Mouse (Mus musculus): ENCODE data around the gene Rin2. TPM values are rescaled to one million over a fixed set of nuclear protein-coding genes. Genes with fewer than 3 reads are reported as not detected.

The Rin2 gene
- polyA plus RNA-seq, 1 experiment from 2014 or later: 18.4 TPM

DNA sequence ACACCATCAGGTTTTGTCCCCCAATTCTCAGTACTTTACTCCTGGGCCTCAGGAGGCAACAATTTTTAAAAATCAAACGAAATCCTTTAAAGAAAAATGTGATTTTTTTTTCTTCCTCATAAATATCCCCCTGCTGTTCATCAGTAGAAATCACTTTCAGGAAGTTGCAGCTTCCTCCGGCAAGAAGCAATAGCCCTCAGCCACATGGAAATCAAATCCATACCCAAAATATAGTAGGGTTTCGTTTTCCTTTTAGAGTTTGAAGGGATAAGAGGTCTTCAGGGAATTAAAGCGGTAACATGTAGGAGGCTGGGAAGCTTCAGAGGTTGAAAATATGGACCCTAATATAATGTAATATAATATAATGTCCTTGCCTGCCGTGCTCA is 157.8 kb downstream of the Rin2 start:
- Histone ChIP-seq H3K4me1 (replicated peaks) (peaks cover 16% of the 10 kb centered on the region), H3K4me3 (peak overlapping the region; percentile 15; the same call in 1 of the 2 replicates), H3K4me2 (peak overlapping the region; percentile 57), H3K36me3 (no peaks in the 10 kb centered on the region), H3K9me3 (replicated peaks) (no peaks in the 10 kb centered on the region), H3K27ac (peak overlapping the region; percentile 78), H3K9ac (no peak overlapping the region), H3K27me3 (no peaks in the 10 kb centered on the region)
- no peak for ATAC-seq (replicated peaks; ENCODE audit: insufficient number of reproducible peaks, insufficient read depth, low FRiP score, low read depth)
- 54% methylated on average over 5 of the region's 5 CpGs for WGBS

DNA sequence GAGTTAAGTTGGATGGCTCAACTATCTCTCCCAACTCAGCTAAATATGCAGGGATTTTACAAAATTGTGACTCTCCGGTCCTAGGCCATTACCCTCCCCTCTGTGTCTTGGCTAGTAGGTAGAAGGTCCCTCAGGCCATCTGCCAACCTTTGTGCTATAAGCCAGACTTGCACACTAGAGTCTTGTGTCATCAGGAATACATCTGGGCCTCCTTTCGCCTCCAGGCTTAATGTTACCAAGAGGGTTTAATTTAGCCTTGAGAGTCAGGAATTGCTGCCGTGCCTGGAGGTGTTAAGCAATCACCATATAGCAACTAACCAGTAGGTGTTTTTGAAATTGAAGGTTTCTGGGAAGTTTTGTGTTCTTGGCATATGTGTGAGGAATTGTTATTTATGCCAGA is 158.3 kb downstream of the Rin2 start:
- ATAC-seq (replicated peaks; ENCODE audit: insufficient number of reproducible peaks, insufficient read depth, low FRiP score, low read depth): no peak
- Histone ChIP-seq H3K9me3 (replicated peaks) (no peaks in the 10 kb centered on the region), H3K36me3 (no peaks in the 10 kb centered on the region), H3K4me1 (replicated peaks) (peaks cover 16% of the 10 kb centered on the region), H3K4me3 (no peak overlapping the region), H3K27ac (peak overlapping the region; percentile 78), H3K9ac (no peak overlapping the region), H3K4me2 (no peak overlapping the region), H3K27me3 (no peaks in the 10 kb centered on the region)
- 69% methylated on average over 3 of the region's 3 CpGs for WGBS

DNA sequence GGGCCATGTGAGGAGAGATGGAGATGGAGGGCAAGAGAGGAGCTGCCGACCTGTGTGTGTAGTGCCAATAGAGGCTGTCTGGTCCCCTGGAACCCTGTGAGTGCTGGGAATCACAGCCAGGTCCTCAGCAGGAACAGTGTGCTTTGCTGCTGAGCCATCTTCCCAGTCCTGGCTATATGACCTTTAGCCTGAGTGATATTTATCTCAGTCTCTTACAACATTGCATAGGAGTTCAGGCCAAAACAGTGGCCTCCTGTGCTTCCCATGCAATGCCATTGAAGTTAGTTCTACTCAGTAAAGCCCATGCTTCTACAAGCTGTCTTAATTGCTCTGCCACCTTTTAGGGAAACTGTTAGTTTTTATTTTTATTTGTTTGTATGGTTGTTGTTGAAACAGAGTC is 160.9 kb downstream of the Rin2 start:
- no peak for ATAC-seq (replicated peaks; ENCODE audit: insufficient number of reproducible peaks, insufficient read depth, low FRiP score, low read depth)
- Histone ChIP-seq H3K27ac (no peak overlapping the region), H3K4me1 (replicated peaks) (peaks cover 16% of the 10 kb centered on the region)

DNA sequence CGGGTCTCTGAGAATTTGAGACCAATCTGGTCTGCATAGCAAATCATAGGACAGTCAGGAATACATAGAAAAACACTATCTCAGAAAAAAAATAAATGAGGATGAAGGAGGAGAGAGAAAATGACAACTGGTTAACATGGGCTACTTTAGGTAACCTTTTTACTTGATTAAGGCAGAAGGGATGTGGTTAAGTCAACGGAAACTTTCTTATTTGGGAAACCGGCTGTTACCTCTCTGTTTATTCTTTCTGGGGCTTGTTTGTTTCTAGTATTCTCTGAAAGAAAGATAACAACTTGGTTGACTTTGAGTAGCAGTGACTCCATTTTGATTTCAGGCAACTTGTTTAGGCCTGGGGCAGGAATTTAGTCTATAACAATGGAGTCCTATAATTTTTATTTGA is 163.7 kb downstream of the Rin2 start:
- 82% methylated on average over 3 of the region's 3 CpGs for WGBS
- Histone ChIP-seq H3K9me3 (replicated peaks) (no peaks in the 10 kb centered on the region), H3K9ac (no peak overlapping the region)

More for the DNA sequence above, 160.9 kb downstream of the Rin2 start:
- Histone ChIP-seq H3K4me2 (no peak overlapping the region), H3K9me3 (replicated peaks) (no peaks in the 10 kb centered on the region), H3K27me3 (no peaks in the 10 kb centered on the region), H3K4me3 (no peak overlapping the region), H3K36me3 (no peaks in the 10 kb centered on the region), H3K9ac (no peak overlapping the region)
- 71% methylated on average over 1 of the region's 1 CpGs for WGBS

DNA sequence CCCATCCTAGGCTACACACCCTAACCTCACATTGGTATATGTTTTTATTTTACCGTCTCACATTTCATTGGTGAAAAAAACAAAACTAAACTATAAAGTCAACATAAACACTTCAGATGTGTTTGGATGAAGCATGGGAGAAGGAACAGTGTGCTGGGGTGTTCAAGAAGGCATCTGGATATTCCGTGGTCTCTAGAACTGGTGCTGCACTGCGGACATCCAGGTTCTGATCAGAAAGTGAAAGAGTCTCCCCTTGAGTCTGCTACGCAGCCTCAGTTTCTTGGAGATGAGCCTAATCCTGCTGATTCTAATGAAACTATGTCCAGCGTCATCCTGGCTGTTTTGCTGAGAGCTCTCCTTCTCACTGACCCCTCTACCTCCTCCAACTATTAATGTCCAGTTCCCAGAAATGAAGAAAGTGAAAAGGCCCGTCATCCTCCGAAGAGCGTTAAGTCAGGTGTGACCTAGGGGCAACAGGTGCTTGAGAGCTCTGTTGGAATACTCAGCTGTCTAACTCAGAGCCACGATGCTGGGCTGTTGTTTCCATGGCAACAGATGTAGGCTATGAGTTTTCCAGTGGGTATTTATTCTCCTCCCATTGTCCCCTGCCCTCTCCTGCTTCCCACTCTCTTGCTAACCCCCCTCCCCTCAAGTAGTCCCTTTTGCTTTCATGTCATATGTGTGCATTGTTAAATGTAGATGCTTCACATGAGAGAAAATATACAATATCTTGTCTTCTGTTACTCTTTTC is 164.7 kb downstream of the Rin2 start:
- Histone ChIP-seq H3K4me3 (no peak overlapping the region), H3K4me2 (no peak overlapping the region), H3K36me3 (no peaks in the 10 kb centered on the region), H3K27me3 (no peaks in the 10 kb centered on the region), H3K4me1 (replicated peaks) (no peaks in the 10 kb centered on the region), H3K9ac (no peak overlapping the region), H3K9me3 (replicated peaks) (no peaks in the 10 kb centered on the region), H3K27ac (no peak overlapping the region)
- no peak for ATAC-seq (replicated peaks; ENCODE audit: insufficient number of reproducible peaks, insufficient read depth, low FRiP score, low read depth)
- 87% methylated on average over 9 of the region's 9 CpGs for WGBS

More for the DNA sequence above, 163.7 kb downstream of the Rin2 start:
- H3K4me1 ChIP-seq (replicated peaks): no peaks in the 10 kb centered on the region
- H3K4me3 ChIP-seq: no peak overlapping the region
- H3K27me3 ChIP-seq: no peaks in the 10 kb centered on the region
- ATAC-seq (replicated peaks; ENCODE audit: insufficient number of reproducible peaks, insufficient read depth, low FRiP score, low read depth): no peak
- no peaks in the 10 kb centered on the region for H3K36me3 ChIP-seq
- H3K4me2 ChIP-seq: no peak overlapping the region
- no peak overlapping the region for H3K27ac ChIP-seq

DNA sequence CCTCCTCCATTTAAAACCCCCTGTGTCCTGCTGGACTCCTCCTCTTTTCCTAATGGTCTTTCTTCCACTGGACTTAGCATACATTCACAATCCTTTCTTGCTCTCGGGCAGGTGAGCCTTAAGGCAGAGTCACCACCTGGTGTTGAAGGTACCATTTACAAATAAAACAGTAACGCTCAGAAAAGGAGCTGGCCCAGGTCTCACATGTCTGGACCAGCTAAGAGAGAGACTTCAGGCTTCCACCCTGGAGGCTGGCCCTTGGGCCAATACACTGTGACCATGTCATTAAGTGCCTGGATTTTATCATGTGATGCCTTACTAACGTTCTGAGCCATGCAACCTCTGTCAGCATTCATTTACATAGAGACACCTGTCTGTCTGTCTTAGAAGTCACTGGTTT is 165.3 kb downstream of the Rin2 start:
- WGBS: 74% methylated on average over 3 of the region's 3 CpGs

DNA sequence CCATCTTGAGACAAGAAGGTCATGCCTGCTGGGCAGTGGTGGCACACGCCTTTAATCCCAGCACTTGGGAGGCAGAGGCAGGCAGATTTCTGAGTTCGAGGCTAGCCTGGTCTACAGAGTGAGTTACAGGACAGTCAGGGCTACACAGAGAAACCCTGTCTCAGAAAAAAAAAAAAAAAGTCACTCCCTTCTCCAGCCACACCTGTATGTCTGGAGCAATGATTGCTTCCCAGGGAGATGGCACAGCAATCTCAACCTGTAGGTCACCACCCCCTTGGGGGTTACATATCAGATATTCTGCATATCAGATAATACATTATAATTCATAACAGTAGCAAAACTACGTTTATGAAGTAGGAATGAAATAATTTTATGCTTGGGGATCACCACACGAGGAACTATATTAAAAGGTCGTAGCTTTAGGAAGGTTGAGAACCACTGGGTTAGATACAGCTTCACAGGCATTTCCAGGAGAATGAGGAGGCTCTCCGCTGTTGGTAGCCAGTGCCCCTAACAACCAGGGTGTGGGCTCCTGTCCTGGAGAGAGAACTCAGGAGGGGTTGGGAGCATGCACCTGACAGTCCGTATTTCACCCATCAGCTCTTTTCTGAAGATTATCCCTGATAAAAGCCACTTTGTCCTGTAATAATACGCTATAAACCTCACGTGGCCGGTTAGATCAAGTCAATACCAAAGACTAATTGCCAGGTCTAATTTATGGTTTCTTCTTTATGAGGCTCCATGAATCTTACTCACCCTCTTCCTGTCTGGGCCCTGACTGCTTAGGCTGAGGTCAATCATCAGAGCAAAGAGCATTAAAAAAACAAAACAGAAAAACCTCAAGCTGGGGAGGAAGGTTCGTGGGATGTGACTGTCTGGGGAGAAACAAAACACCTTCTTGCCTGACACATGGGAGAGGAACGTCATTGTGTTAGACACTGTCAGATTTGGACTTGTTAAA is 166.2 kb downstream of the Rin2 start:
- Histone ChIP-seq H3K9me3 (replicated peaks) (no peaks in the 10 kb centered on the region), H3K4me3 (no peak overlapping the region), H3K9ac (no peak overlapping the region), H3K36me3 (0 out of 2 replicates have a peak, but pooled peaks cover 5% of the 10 kb centered on the region), H3K4me1 (replicated peaks) (no peaks in the 10 kb centered on the region), H3K4me2 (no peak overlapping the region), H3K27me3 (no peaks in the 10 kb centered on the region), H3K27ac (no peak overlapping the region)
- ATAC-seq (replicated peaks; ENCODE audit: insufficient number of reproducible peaks, insufficient read depth, low FRiP score, low read depth): no peak
- 78% methylated on average over 12 of the region's 12 CpGs for WGBS

More for the DNA sequence above, 165.3 kb downstream of the Rin2 start:
- Histone ChIP-seq H3K4me1 (replicated peaks) (no peaks in the 10 kb centered on the region), H3K4me2 (no peak overlapping the region), H3K36me3 (no peaks in the 10 kb centered on the region), H3K27ac (no peak overlapping the region), H3K4me3 (no peak overlapping the region), H3K9me3 (replicated peaks) (no peaks in the 10 kb centered on the region), H3K27me3 (no peaks in the 10 kb centered on the region), H3K9ac (no peak overlapping the region)
- ATAC-seq (replicated peaks; ENCODE audit: insufficient number of reproducible peaks, insufficient read depth, low FRiP score, low read depth): no peak

DNA sequence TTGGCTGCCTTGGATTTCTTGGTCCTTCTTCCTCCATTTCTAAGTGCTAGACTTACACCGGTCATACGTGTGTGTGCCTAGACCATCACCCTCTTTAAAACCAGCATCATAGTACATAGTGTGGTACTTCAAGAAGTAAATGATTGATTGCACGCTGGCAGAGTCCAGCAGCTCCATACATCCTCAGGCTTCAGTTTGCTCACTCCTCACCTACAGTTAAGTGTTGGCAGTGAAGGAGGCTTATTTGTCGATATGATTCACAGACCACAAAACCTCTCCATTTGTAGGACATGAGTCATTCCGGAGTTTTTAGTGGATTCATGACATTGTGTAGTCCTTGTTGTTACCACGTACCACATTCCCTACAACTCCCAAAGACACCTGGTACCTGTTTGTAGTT is 168.3 kb downstream of the Rin2 start:
- no peak overlapping the region for H3K9ac ChIP-seq
- 0 out of 2 replicates have a peak, but pooled peaks cover 5% of the 10 kb centered on the region for H3K36me3 ChIP-seq
- H3K4me1 ChIP-seq (replicated peaks): no peaks in the 10 kb centered on the region
- 81% methylated on average over 6 of the region's 6 CpGs for WGBS
- H3K27ac ChIP-seq: no peak overlapping the region
- H3K9me3 ChIP-seq (replicated peaks): no peaks in the 10 kb centered on the region
- H3K27me3 ChIP-seq: no peaks in the 10 kb centered on the region
- H3K4me2 ChIP-seq: no peak overlapping the region
- ATAC-seq (replicated peaks; ENCODE audit: insufficient number of reproducible peaks, insufficient read depth, low FRiP score, low read depth): no peak
- H3K4me3 ChIP-seq: no peak overlapping the region

DNA sequence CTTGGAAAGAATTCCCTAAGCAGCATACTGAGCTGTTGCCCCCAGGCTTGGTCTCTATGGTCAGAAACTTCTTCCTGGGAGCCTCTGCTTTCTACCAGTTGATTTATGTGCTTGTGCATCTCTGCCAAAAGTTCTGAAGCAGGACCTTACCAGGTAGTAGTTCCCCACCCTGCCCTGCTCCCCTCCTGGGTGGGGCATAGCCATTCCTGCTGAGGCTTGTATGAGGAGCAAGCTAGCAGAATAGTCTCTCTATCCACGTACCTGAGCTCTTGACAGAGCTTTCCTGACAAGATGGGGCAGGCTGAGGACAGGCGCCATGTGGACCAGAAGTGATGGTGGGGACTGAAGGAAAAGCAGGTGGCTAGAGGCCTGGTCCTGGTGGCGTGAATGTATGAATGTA is 171.6 kb downstream of the Rin2 start:
- Histone ChIP-seq H3K4me2 (no peak overlapping the region), H3K36me3 (peaks cover 12% of the 10 kb centered on the region; the same call in 1 of the 2 replicates), H3K4me1 (replicated peaks) (peaks cover 11% of the 10 kb centered on the region; the same call in 1 of the 2 replicates), H3K27me3 (no peaks in the 10 kb centered on the region), H3K9me3 (replicated peaks) (no peaks in the 10 kb centered on the region), H3K27ac (no peak overlapping the region), H3K9ac (no peak overlapping the region), H3K4me3 (no peak overlapping the region)
- no peak for ATAC-seq (replicated peaks; ENCODE audit: insufficient number of reproducible peaks, insufficient read depth, low FRiP score, low read depth)
- WGBS: 80% methylated on average over 3 of the region's 3 CpGs

DNA sequence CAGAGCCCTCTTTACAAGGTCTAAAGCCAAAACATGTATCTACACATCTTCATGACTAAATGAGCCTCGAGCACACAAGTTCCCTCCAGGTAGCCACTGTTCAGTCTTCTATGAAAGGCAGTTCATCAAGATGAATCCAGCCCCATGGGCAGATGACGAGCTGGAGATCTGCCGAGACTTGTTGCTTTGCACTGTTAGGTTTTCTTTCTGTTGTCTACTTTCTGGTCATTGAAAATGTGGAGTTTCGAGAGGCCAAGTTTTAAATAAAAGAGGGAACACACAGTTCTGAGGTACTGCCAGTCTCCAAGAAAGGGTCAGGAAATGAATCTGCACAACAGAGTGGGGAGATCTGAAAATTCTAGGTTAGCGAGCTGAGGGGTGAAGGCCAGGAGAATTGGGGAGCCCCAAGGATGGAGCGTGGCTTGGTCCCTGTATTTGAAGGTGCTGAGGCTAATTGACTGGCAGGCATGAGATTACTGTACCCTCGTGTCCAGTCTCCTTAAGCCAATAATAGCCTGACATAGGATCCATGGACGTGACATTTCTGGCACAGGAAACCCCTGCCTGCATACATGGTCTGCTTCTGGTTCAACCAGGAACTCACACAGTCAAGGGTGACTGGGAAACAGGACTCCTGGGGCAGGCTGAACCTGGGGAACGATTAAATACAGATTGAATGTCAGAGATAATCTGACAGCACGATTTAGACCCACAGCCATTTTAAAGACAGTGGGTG is 174.3 kb downstream of the Rin2 start:
- H3K36me3 ChIP-seq: peaks cover 15% of the 10 kb centered on the region; the same call in 1 of the 2 replicates
- WGBS: 68% methylated on average over 10 of the region's 10 CpGs

DNA sequence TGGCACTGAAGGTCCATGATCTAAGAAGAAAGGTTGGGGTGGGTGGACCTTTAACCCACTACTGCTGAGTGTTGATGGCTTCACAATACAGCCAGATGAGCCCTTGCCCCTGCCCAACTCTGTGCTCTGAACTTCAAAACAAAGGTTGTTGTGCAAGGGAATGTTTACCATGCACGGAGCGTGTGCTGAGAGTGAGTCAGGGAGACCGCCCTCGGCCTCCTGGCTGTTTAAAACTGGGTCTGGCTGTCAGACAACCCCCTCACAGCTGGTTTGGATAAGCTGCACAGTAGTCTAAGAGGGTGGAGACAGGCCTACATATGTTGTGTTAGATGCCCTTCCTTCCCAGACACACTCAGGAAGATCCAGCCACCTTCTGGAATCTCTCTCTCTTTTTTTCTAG is 175.8 kb downstream of the Rin2 start:
- H3K9me3 ChIP-seq (replicated peaks): no peaks in the 10 kb centered on the region
- H3K27me3 ChIP-seq: no peaks in the 10 kb centered on the region
- no peak for ATAC-seq (replicated peaks; ENCODE audit: insufficient number of reproducible peaks, insufficient read depth, low FRiP score, low read depth)
- H3K36me3 ChIP-seq: peaks cover 14% of the 10 kb centered on the region; the same call in 1 of the 2 replicates
- H3K27ac ChIP-seq: no peak overlapping the region
- no peak overlapping the region for H3K4me3 ChIP-seq
- H3K4me2 ChIP-seq: no peak overlapping the region
- no peak overlapping the region for H3K9ac ChIP-seq
- peaks cover 11% of the 10 kb centered on the region; the same call in 1 of the 2 replicates for H3K4me1 ChIP-seq (replicated peaks)
- WGBS: 43% methylated on average over 4 of the region's 4 CpGs

More for the DNA sequence above, 174.3 kb downstream of the Rin2 start:
- Histone ChIP-seq H3K4me1 (replicated peaks) (peaks cover 11% of the 10 kb centered on the region; the same call in 1 of the 2 replicates), H3K9ac (no peak overlapping the region), H3K4me2 (no peak overlapping the region), H3K27ac (peak overlapping the region; percentile 39), H3K4me3 (no peak overlapping the region), H3K9me3 (replicated peaks) (no peaks in the 10 kb centered on the region), H3K27me3 (no peaks in the 10 kb centered on the region)
- ATAC-seq (replicated peaks; ENCODE audit: insufficient number of reproducible peaks, insufficient read depth, low FRiP score, low read depth): no peak

All from heart, embryonic 15.5 days (tissue).